Mouse (Mus musculus) liver, embryonic 16.5 days (tissue): ENCODE measurements at regions not wholly inside any gene's neighbourhood (a gene's known extent, or its start where the extent isn't known, plus 50 kb on each side); places are given as distances from the start of the nearest gene placed in this dataset.

ENCODE experiments used
- ATAC-seq: fragments of 200-750 bp; cut with Nextera tagmentation; 2 replicates; pipeline ENCODE4 v1.8.0; 2017; ENCODE audit warnings: low read depth, mild to moderate bottlenecking, moderate number of reproducible peaks, moderate library complexity
- H3K27ac ChIP-seq: fragments of 300-500 bp; sonication (generic); 2 replicates; pipeline ENCODE4 v1.5.1; 2014; ENCODE audit warnings: mild to moderate bottlenecking, low read length
- H3K27me3 ChIP-seq: fragments of 300-500 bp; sonication (generic); 2 replicates; pipeline ENCODE4 v1.6.1; 2014; ENCODE audit warnings: low read depth, low read length, mixed read lengths; ENCODE audit not compliant: control insufficient read depth, insufficient read depth
- H3K36me3 ChIP-seq: fragments of 300-500 bp; sonication (generic); 2 replicates; pipeline ENCODE4 v1.6.1; 2014; ENCODE audit warnings: mild to moderate bottlenecking; ENCODE audit not compliant: control insufficient read depth, insufficient read depth
- H3K4me1 ChIP-seq: fragments of 300-500 bp; sonication (generic); 2 replicates; pipeline ENCODE4 v1.6.1; 2014; ENCODE audit warnings: low read depth, low read length, mixed read lengths; ENCODE audit not compliant: control insufficient read depth
- H3K4me2 ChIP-seq: fragments of 300-500 bp; sonication (generic); 2 replicates; pipeline ENCODE4 v1.6.1; 2014; ENCODE audit warnings: low read depth, low read length, mixed read lengths
- H3K4me3 ChIP-seq: fragments of 300-500 bp; sonication (generic); 2 replicates; pipeline ENCODE4 v1.5.1; 2014; ENCODE audit warnings: low read depth, mild to moderate bottlenecking, low read length
- H3K9ac ChIP-seq: fragments of 300-500 bp; sonication (generic); 2 replicates; pipeline ENCODE4 v1.6.1; 2014; ENCODE audit warnings: low read depth, low read length
- H3K9me3 ChIP-seq: fragments of 300-500 bp; sonication (generic); replicated peaks from 2 replicates; pipeline ENCODE4 v1.6.1; 2016; ENCODE audit warnings: low read length; ENCODE audit not compliant: control insufficient read depth
- WGBS: fragments of 180-500 bp; shearing (Covaris S2); extraction: QIAGEN DNeasy Blood & Tissue Kit; methylation state at CpG from one replicate; pipeline ENCODE4 v1.1.7; 2014; ENCODE audit not compliant: insufficient replicate concordance; 5-methylcytosine and 5-hydroxymethylcytosine counted together

- H3K9ac ChIP-seq, result no peak overlapping the region
- H3K27me3 ChIP-seq, result no peaks in the 10 kb centered on the region
- H3K27ac ChIP-seq, result no peak overlapping the region
- ATAC-seq, result no peak
- H3K4me1 ChIP-seq, result no peaks in the 10 kb centered on the region
- H3K4me3 ChIP-seq, result no peak overlapping the region
- no peaks in the 10 kb centered on the region for H3K9me3 ChIP-seq
- H3K36me3 ChIP-seq, result no peaks in the 10 kb centered on the region
- H3K4me2 ChIP-seq, result no peak overlapping the region
These were observed 748.0 kb upstream of the Epha7 start for GRCm38 (mm10) chr4:28064935-28065334.

GRCm38 (mm10) chr4:28065828-28066227, 747.1 kb upstream of the Epha7 start:
- H3K4me1 ChIP-seq, result no peaks in the 10 kb centered on the region
- ATAC-seq, result no peak
- H3K4me3 ChIP-seq, result no peak overlapping the region
- WGBS, result 42% methylated on average over 1 of the region's 1 CpGs
- H3K9me3 ChIP-seq, result no peaks in the 10 kb centered on the region
- H3K9ac ChIP-seq, result no peak overlapping the region
- H3K27ac ChIP-seq, result no peak overlapping the region
- no peaks in the 10 kb centered on the region for H3K27me3 ChIP-seq
- H3K36me3 ChIP-seq, result no peaks in the 10 kb centered on the region
- no peak overlapping the region for H3K4me2 ChIP-seq

GRCm38 (mm10) chr4:28079030-28079429, 733.9 kb upstream of the Epha7 start:
- ATAC-seq, result no peak
- Histone ChIP-seq H3K27ac (no peak overlapping the region), H3K4me3 (no peak overlapping the region), H3K9me3 (no peaks in the 10 kb centered on the region), H3K36me3 (no peaks in the 10 kb centered on the region), H3K4me2 (no peak overlapping the region), H3K4me1 (no peaks in the 10 kb centered on the region), H3K9ac (no peak overlapping the region), H3K27me3 (no peaks in the 10 kb centered on the region)
- WGBS, result 53% methylated on average over 2 of the region's 2 CpGs

GRCm38 (mm10) chr4:28092854-28093253, 720.1 kb upstream of the Epha7 start:
- 42% methylated on average over 3 of the region's 3 CpGs for WGBS
- Histone ChIP-seq H3K9me3 (no peaks in the 10 kb centered on the region), H3K36me3 (no peaks in the 10 kb centered on the region), H3K27me3 (no peaks in the 10 kb centered on the region), H3K27ac (no peak overlapping the region), H3K4me2 (no peak overlapping the region), H3K9ac (no peak overlapping the region), H3K4me1 (no peaks in the 10 kb centered on the region), H3K4me3 (no peak overlapping the region)
- no peak for ATAC-seq

GRCm38 (mm10) chr4:28143165-28143564, 669.8 kb upstream of the Epha7 start:
- no peak for ATAC-seq
- Histone ChIP-seq H3K27ac (no peak overlapping the region), H3K4me2 (no peak overlapping the region), H3K27me3 (no peaks in the 10 kb centered on the region), H3K9me3 (no peaks in the 10 kb centered on the region), H3K9ac (no peak overlapping the region), H3K4me3 (no peak overlapping the region), H3K4me1 (no peaks in the 10 kb centered on the region), H3K36me3 (no peaks in the 10 kb centered on the region)
- WGBS, result 63% methylated on average over 8 of the region's 8 CpGs

GRCm38 (mm10) chr4:28155116-28155515, 657.8 kb upstream of the Epha7 start:
- Histone ChIP-seq H3K27ac (no peak overlapping the region), H3K9me3 (no peaks in the 10 kb centered on the region), H3K4me3 (no peak overlapping the region), H3K4me2 (no peak overlapping the region), H3K27me3 (no peaks in the 10 kb centered on the region), H3K9ac (no peak overlapping the region), H3K36me3 (no peaks in the 10 kb centered on the region), H3K4me1 (no peaks in the 10 kb centered on the region)
- WGBS, result 42% methylated on average over 2 of the region's 2 CpGs
- ATAC-seq, result no peak

- Histone ChIP-seq H3K4me1 (no peaks in the 10 kb centered on the region), H3K27me3 (no peaks in the 10 kb centered on the region), H3K36me3 (no peaks in the 10 kb centered on the region), H3K4me2 (no peak overlapping the region), H3K9ac (no peak overlapping the region), H3K4me3 (no peak overlapping the region), H3K9me3 (no peaks in the 10 kb centered on the region), H3K27ac (no peak overlapping the region)
- peak; percentile 99 for ATAC-seq
- 57% methylated on average over 3 of the region's 3 CpGs for WGBS
These were observed 636.2 kb upstream of the Epha7 start for GRCm38 (mm10) chr4:28176771-28177170.

GRCm38 (mm10) chr4:28190861-28191260, 622.1 kb upstream of the Epha7 start:
- Histone ChIP-seq H3K36me3 (no peaks in the 10 kb centered on the region), H3K9ac (no peak overlapping the region), H3K4me3 (no peak overlapping the region), H3K27me3 (no peaks in the 10 kb centered on the region), H3K9me3 (no peaks in the 10 kb centered on the region), H3K4me2 (no peak overlapping the region), H3K27ac (no peak overlapping the region), H3K4me1 (no peaks in the 10 kb centered on the region)
- whole genome bisulfite sequencing, result 73% methylated on average over 5 of the region's 5 CpGs
- no peak for ATAC-seq

- Histone ChIP-seq H3K4me1 (no peaks in the 10 kb centered on the region), H3K27ac (no peak overlapping the region), H3K9ac (no peak overlapping the region), H3K27me3 (no peaks in the 10 kb centered on the region), H3K4me2 (no peak overlapping the region), H3K9me3 (no peaks in the 10 kb centered on the region), H3K36me3 (no peaks in the 10 kb centered on the region), H3K4me3 (no peak overlapping the region)
- ATAC-seq, result no peak
- 61% methylated on average over 2 of the region's 2 CpGs for WGBS
These were observed 585.2 kb upstream of the Epha7 start for GRCm38 (mm10) chr4:28227594-28228208.
